Mouse (Mus musculus): ENCODE data around the gene Kdelr2. TPM values are rescaled to one million over a fixed set of nuclear protein-coding genes. Genes with fewer than 3 reads are reported as not detected.
"Not testable (repeated sequence)": the region's sequence is repeated elsewhere in the genome, so short reads cannot be mapped to it uniquely, and the experiment has no call there.

Gene Kdelr2
- polyA plus RNA-seq, 1 experiment from 2014 or later: 161 TPM

DNA sequence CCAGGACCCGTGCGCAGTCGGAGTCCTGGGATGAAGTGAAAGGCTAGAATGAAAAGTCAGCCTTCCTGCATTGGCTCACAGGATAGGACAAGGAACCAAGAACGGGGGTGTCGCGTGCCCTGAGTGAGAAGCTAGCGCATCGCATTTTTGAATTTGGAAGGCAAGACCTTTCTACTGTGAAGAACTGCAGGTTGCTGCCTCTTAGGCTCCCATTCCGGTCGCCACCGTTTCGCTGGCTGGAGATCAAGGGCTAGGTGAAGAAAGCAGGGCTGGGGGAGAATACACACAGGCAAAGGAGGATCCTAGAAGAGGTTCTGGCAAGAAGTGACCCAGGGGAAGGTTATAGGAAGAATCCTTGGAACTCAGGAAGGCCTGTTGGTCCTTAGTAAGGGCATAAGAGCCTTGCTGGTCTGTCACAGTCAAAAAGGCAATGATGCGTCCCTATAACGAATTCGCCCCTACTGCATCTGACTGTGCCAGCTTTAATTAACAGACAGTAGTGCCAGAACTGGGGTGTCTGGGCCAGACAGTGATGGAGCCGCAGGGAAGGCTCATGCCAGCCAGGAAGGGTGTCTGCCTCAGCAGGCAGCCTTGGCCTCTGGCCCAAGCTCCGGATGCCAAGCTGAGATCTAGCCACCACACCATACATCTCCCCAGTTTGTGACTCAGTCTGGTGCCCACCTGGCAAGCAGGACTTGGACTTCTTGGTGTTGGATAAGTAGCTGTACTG, 33.1 kb upstream of the Kdelr2 start:
- no peak overlapping the region for H3K27ac ChIP-seq (replicated peaks)
- peak overlapping the region; percentile 28; the same call in 1 of the 2 replicates for H3K4me3 ChIP-seq
- H3K36me3 ChIP-seq: no peaks in the 10 kb centered on the region
- ATAC-seq (ENCODE audit: low read depth): no peak
- 0 out of 2 replicates have a peak overlapping the region, but pooled peaks have one; percentile 52 for H3K9ac ChIP-seq
- peaks cover 92% of the 10 kb centered on the region for H3K27me3 ChIP-seq
- peak overlapping the region; percentile 52 for H3K4me2 ChIP-seq
- no peaks in the 10 kb centered on the region for H3K9me3 ChIP-seq
- WGBS: 20% methylated on average over 17 of the region's 17 CpGs
- H3K4me1 ChIP-seq (replicated peaks): peaks cover 16% of the 10 kb centered on the region

DNA sequence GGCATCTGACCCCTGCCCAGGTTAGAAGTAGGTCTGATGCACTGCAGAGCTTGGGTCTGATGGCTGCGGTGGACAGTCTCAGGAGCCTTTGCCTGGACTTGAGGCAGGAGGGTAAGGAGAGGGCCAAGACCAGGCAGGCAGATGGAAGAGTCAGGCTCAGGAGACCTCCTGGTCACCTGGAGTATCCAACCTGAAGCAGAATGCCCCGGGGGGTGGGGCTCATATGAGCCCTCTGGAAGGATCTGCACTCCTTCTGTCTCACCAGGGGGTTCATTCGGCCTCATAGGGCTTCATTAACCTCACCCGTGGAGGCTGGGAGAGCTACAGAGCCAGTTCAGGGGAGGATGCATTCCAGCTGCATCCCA, 32.5 kb upstream of the Kdelr2 start:
- no peak overlapping the region for H3K9ac ChIP-seq
- H3K27ac ChIP-seq (replicated peaks): no peak overlapping the region
- no peak overlapping the region for H3K4me3 ChIP-seq
- H3K9me3 ChIP-seq: no peaks in the 10 kb centered on the region
- no peak overlapping the region for H3K4me2 ChIP-seq
- WGBS: 53% methylated on average over 4 of the region's 4 CpGs
- no peak for ATAC-seq (ENCODE audit: low read depth)
- H3K27me3 ChIP-seq: peaks cover 87% of the 10 kb centered on the region
- H3K36me3 ChIP-seq: no peaks in the 10 kb centered on the region
- peaks cover 16% of the 10 kb centered on the region for H3K4me1 ChIP-seq (replicated peaks)

DNA sequence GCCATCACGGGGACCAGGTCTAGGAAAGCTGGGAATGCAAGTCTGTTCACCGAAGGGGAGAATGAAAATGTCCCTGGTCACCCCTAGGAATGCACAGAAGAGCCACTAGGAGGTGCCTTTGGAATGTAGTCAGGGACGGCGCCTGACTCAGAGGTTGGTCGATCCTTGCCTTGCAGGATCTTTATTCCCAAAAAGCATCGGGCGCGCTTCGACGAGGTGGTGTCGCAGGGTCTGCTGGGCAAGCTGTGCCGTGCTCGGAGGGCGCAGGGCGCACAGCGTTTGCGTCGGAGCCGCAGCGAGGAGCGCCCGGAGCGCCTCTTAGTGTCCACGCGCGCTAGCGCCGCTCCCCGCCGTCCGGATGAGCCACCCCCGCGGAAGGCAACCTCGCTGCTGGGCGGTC, 30.8 kb upstream of the Kdelr2 start:
- Histone ChIP-seq H3K36me3 (no peaks in the 10 kb centered on the region), H3K4me2 (peak overlapping the region; percentile 57), H3K4me1 (replicated peaks) (peaks cover 16% of the 10 kb centered on the region), H3K27me3 (peaks cover 76% of the 10 kb centered on the region), H3K4me3 (peak overlapping the region; percentile 34), H3K27ac (replicated peaks) (no peak overlapping the region), H3K9ac (peak overlapping the region; percentile 58), H3K9me3 (no peaks in the 10 kb centered on the region)
- no peak; the same call in 1 of the 2 replicates for ATAC-seq (ENCODE audit: low read depth)
- 2% methylated on average over 32 of the region's 35 CpGs for WGBS

DNA sequence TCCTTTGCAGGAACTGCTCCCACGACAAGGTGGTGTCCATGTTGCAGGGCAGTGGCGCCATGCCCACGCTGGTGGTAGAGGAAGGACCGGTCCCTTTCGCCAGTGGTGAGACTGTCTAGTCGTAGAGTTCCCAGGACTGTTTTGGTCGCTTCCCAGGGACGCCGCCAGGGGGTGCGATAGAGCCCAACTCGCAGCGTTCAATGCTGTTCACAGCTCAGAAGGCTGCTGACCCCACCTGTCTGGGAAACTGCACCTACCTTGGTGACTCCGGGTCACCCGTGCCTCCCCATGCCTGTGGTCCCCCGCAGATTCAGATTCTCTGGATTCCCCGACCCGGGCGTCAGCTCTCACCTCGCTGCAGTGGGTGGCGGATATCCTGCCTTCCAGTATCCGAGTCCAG, 28.4 kb upstream of the Kdelr2 start:
- 10% methylated on average over 21 of the region's 21 CpGs for WGBS
- no peak for ATAC-seq (ENCODE audit: low read depth)
- Histone ChIP-seq H3K36me3 (no peaks in the 10 kb centered on the region), H3K4me3 (0 out of 2 replicates have a peak overlapping the region, but pooled peaks have one; percentile 11), H3K9me3 (no peaks in the 10 kb centered on the region), H3K27me3 (peaks cover 52% of the 10 kb centered on the region), H3K27ac (replicated peaks) (no peak overlapping the region), H3K9ac (no peak overlapping the region), H3K4me1 (replicated peaks) (peaks cover 9% of the 10 kb centered on the region), H3K4me2 (peak overlapping the region; percentile 41)

DNA sequence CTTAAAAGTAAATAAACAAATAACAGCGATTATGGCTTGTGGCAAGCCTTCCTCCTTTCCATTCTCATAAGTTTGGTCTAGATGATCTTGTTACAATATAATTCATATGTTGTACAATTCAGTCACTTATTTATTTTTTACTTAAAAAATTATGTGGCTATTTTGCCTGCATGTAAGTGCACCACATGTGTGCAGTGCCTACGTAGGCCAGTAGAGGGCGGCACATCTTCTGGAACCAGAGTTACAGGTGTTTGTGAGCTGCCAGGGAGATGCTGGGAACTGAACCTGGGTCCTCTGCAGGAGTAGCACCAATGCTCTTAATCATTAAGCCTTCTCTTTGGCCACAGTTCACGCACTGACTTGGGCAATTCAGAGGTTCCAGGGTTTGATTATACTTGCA, 27.5 kb upstream of the Kdelr2 start:
- peaks cover 7% of the 10 kb centered on the region for H3K4me1 ChIP-seq (replicated peaks)
- H3K36me3 ChIP-seq: no peaks in the 10 kb centered on the region
- no peak overlapping the region for H3K27ac ChIP-seq (replicated peaks)
- H3K4me3 ChIP-seq: no peak overlapping the region
- no peak overlapping the region for H3K9ac ChIP-seq
- peaks cover 43% of the 10 kb centered on the region for H3K27me3 ChIP-seq
- H3K4me2 ChIP-seq: no peak overlapping the region
- 81% methylated on average over 4 of the region's 4 CpGs for WGBS
- ATAC-seq (ENCODE audit: low read depth): no peak
- no peaks in the 10 kb centered on the region for H3K9me3 ChIP-seq

DNA sequence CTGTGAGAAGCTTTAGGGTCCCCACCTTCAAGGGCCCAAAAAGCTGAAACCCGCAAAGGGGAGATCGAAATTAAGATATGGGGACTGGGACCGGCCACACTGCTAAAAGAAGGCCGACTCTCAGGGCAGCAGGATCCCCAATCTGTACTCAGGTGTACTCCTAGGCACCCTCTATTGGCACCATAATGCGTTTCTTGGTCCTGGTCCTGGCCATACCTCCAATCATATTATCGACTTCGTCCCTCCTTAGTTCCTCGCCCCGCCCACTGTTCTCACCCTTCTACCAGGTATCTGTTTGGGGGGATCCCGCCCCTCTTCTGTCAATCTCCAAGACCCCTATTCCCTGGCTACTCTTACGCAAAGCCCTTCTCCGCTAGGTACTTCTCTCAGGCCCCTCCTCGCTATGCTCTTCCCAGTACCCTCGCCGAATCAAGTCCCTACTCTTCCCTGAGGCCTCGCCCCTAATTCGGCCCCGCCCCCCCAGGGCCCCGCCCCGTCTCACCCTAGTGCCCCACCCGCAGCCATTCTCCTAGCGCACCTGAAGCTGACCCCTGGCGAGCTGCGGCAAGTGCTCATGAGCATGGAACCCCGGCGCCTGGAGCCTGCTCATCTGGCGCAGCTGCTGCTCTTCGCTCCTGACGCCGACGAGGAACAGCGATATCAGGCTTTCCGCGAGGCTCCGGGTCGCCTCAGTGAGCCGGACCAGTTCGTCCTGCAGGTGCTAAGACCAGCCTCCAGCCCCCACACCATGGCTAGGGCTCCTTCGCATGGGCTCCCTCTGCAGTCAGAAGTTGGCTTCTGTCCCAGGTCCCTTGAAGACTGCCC, 16.6 kb upstream of the Kdelr2 start:
- Histone ChIP-seq H3K4me1 (replicated peaks) (peaks cover 10% of the 10 kb centered on the region), H3K9me3 (no peaks in the 10 kb centered on the region), H3K27me3 (peaks cover 58% of the 10 kb centered on the region), H3K4me2 (peak overlapping the region; percentile 60), H3K27ac (replicated peaks) (no peak overlapping the region), H3K9ac (peak overlapping the region; percentile 58), H3K4me3 (peak overlapping the region; percentile 36), H3K36me3 (no peaks in the 10 kb centered on the region)
- ATAC-seq (ENCODE audit: low read depth): peak; percentile 40; the same call in 1 of the 2 replicates
- 10% methylated on average over 37 of the region's 39 CpGs for WGBS

DNA sequence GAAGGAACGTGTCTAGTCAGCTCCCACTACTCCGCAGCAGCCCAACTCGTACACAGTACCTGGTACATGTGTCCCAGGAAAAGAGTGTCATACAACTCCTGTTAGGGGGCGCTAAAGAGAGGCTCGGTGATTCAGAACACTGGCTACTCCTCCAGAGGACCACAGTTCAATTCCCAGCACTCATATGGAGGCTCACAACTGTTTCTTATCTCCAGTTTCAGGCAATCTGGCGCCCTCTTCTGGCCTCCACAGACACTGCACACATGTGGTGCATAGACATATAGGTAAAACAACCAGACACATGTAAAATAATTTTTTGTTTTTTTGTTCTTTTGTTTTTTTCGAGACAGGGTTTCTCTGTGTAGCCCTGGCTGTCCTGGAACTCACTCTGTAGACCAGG, 9.5 kb upstream of the Kdelr2 start:
- Histone ChIP-seq H3K9me3 (no peaks in the 10 kb centered on the region), H3K27ac (replicated peaks) (no peak overlapping the region)

DNA sequence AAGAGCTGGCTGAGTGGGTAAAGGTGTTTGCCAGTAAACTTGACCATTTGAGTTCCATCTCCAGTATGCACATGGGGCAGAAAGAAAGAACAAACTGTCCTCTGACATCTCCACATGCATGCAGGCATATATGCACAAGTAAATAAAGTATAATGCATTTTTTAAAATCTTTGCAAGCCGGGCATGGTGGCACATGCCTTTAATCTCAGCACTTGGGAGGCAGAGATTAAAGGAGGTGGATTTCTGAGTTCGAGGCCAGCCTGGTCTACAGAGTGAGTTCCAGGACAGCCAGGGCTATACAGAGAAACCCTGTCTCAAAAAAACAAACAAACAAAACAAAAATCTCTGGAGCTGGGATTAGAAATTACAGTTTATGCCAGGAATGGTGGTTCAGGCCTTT, 8.7 kb upstream of the Kdelr2 start:
- H3K4me2 ChIP-seq; ATAC-seq (ENCODE audit: low read depth); H3K36me3 ChIP-seq: not testable (repeated sequence)

More for the DNA sequence above, 9.5 kb upstream of the Kdelr2 start:
- Histone ChIP-seq H3K9ac (no peak overlapping the region), H3K4me2 (no peak overlapping the region), H3K36me3 (0 out of 2 replicates have a peak, but pooled peaks cover 5% of the 10 kb centered on the region), H3K27me3 (peaks cover under 1% of the 10 kb centered on the region; the same call in 1 of the 2 replicates), H3K4me3 (no peak overlapping the region), H3K4me1 (replicated peaks) (no peaks in the 10 kb centered on the region)
- no peak for ATAC-seq (ENCODE audit: low read depth)
- WGBS: 81% methylated on average over 7 of the region's 7 CpGs

DNA sequence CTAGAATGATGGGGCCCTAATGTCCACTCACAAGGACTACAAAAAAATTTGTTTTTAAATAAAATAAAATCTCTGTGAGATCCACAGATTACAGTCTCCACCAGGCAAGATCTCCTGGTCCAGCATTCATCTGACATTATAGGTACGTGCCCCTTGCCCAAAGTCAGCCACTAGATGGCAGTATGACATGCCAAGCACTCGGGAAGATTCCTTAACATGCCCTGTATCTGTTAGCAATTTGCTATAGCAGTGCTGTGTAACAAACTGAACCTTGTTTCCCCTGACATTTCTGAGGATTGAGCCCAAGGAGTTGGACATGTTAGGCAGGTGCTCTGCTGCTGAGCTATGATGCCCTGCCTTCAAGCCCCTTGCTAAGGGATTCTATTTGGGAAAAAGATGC, 8.0 kb upstream of the Kdelr2 start:
- no peaks in the 10 kb centered on the region for H3K9me3 ChIP-seq
- H3K4me1 ChIP-seq (replicated peaks): no peaks in the 10 kb centered on the region
- H3K27me3 ChIP-seq: no peaks in the 10 kb centered on the region
- H3K27ac ChIP-seq (replicated peaks): no peak overlapping the region
- H3K9ac ChIP-seq: no peak overlapping the region
- H3K4me2 ChIP-seq: no peak overlapping the region
- 0 out of 2 replicates have a peak, but pooled peaks cover 5% of the 10 kb centered on the region for H3K36me3 ChIP-seq
- H3K4me3 ChIP-seq: no peak overlapping the region
- ATAC-seq (ENCODE audit: low read depth): no peak
- 42% methylated on average over 2 of the region's 2 CpGs for WGBS

More for the DNA sequence above, 8.7 kb upstream of the Kdelr2 start:
- not testable (repeated sequence) for H3K27me3 ChIP-seq; H3K4me1 ChIP-seq (replicated peaks); H3K4me3 ChIP-seq; H3K9ac ChIP-seq; H3K27ac ChIP-seq (replicated peaks); H3K9me3 ChIP-seq
- 85% methylated on average over 2 of the region's 2 CpGs for WGBS

DNA sequence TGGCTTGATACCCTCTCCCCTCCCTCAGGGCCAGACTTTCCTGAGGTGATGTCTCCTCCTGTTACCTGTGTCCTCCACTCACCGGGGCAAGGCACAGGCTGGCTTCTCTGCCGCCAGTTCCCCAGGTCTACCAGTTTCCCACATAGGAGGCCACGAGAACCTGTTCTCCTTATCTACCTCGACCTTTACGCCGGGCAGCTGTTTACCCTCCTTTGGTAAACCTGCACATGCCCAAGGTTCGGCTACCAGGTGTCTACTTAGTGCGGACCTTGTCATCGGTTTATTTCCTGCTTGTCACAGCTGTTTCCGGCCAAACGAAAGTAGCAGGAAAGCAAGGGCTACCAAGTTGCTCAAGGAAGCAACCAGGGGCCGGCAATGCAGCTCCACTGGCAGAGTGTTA, 3.1 kb upstream of the Kdelr2 start:
- no peaks in the 10 kb centered on the region for H3K27me3 ChIP-seq
- H3K4me3 ChIP-seq: no peak overlapping the region
- H3K36me3 ChIP-seq: peaks cover 8% of the 10 kb centered on the region; the same call in 1 of the 2 replicates
- 92% methylated on average over 12 of the region's 12 CpGs for WGBS
- no peak overlapping the region for H3K4me2 ChIP-seq
- no peak for ATAC-seq (ENCODE audit: low read depth)
- no peaks in the 10 kb centered on the region for H3K9me3 ChIP-seq
- H3K4me1 ChIP-seq (replicated peaks): peaks cover 25% of the 10 kb centered on the region
- no peak overlapping the region for H3K27ac ChIP-seq (replicated peaks)
- no peak overlapping the region for H3K9ac ChIP-seq

DNA sequence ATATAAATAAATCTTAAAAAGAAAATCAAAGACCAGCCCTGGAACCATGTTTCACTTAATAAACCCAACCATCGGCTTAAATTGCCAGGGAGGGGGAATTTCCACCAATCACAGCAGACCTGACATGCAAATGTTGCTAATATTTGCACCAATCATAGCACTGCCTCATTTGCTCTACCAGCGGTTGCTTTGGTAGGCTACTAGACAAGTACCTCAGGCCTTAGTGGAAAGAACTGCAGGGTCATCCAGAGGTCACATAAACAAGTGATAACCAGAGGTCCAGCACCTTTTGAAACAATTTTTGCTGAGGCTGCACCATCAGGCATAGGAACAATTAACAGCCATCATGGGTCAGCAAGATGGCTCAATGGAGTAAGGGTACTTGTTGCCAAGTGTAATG, 2.1 kb upstream of the Kdelr2 start:
- Histone ChIP-seq H3K9me3 (no peaks in the 10 kb centered on the region), H3K4me1 (replicated peaks) (peaks cover 32% of the 10 kb centered on the region), H3K4me2 (no peak overlapping the region), H3K27ac (replicated peaks) (no peak overlapping the region), H3K9ac (no peak overlapping the region), H3K27me3 (no peaks in the 10 kb centered on the region), H3K4me3 (no peak overlapping the region), H3K36me3 (peaks cover 18% of the 10 kb centered on the region; the same call in 1 of the 2 replicates)
- WGBS: 79% methylated on average over 2 of the region's 2 CpGs
- ATAC-seq (ENCODE audit: low read depth): no peak

All from neural tube, embryonic 13.5 days (tissue).